In genomic region chr11:20638841-20639240, GRCm38 (mm10) we compare ENCODE assay signal across 7 mouse cellular contexts.
A peak's percentile ranks its signal among the peaks of the same experiment; 100 is the strongest.
DNase-seq lines count a peak whose midpoint lies in the region; ATAC-seq and TF ChIP-seq lines count a peak whose summit lies in the region.

No protein-coding gene starts in this region.

- H3K9ac ChIP-seq in liver, embryonic 13.5 days = no peak overlapping the region

- no peak for ATAC-seq in liver, embryonic 13.5 days (ENCODE audit: low read depth)

- no peaks in the 10 kb centered on the region for H3K36me3 ChIP-seq in liver, embryonic 13.5 days
- no peaks in the 10 kb centered on the region for H3K36me3 ChIP-seq in small intestine, adult 2 months (ENCODE audit: control insufficient read depth, insufficient read depth, low read length)

- H3K4me3 ChIP-seq in liver, embryonic 13.5 days (replicated peaks) = no peak overlapping the region
- no peak overlapping the region for H3K4me3 ChIP-seq in small intestine, adult 2 months (ENCODE audit: low read depth, low read length)

- TF ChIP-seq POLR2A in small intestine, adult 2 months (IDR thresholded peaks at IDR 0.05; ENCODE audit: low read depth, low read length) = no peak

- intact Hi-C loops in heart, postnatal 14 days (cut with DNase I) = loop anchor here (2.0 kb wide), 3 partner anchors 96 to 184 kb away; partner anchors contain the start of gene Sertad2

- H3K27me3 ChIP-seq in liver, embryonic 13.5 days = no peaks in the 10 kb centered on the region
- H3K27me3 ChIP-seq in small intestine, adult 2 months (ENCODE audit: control insufficient read depth, insufficient read depth, low read length) = no peaks in the 10 kb centered on the region

- H3K9me3 ChIP-seq in liver, embryonic 13.5 days (replicated peaks) = no peaks in the 10 kb centered on the region

- peak; percentile 51 for DNase-seq in right cerebral cortex, adult 18-20 months
- DNase-seq in right cerebral cortex, postnatal 25 days = no peak
- DNase-seq in adrenal gland, adult (ENCODE audit: inconsistent age in 2 of 2, low spot score in 1 of 2) = peak; percentile 68 to 92
- DNase-seq in cerebellum, postnatal 36 days = peak; percentile 84 to 86
- DNase-seq in heart, postnatal 14 days = peak; percentile 82 to 87
- peak; percentile 72 for DNase-seq in liver, embryonic 13.5 days

- peaks cover 83% of the 10 kb centered on the region for H3K4me1 ChIP-seq in liver, embryonic 13.5 days (replicated peaks)
- peaks cover 10% of the 10 kb centered on the region for H3K4me1 ChIP-seq in small intestine, adult 2 months (ENCODE audit: control insufficient read depth, insufficient read depth, insufficient read length, low read length)

- peak; percentile 94; the same call in 1 of the 2 replicates for TF ChIP-seq CTCF in small intestine, adult 2 months (IDR thresholded peaks at IDR 0.05; ENCODE audit: extremely low read depth, insufficient read length, insufficient replicate concordance, low read depth, low read length)

- H3K27ac ChIP-seq in liver, embryonic 13.5 days = no peak overlapping the region
- no peak overlapping the region for H3K27ac ChIP-seq in small intestine, adult 2 months (ENCODE audit: insufficient read depth, low read depth, low read length)

- 13% methylated on average over 3 of the region's 3 CpGs for WGBS in liver, embryonic 13.5 days (ENCODE audit: insufficient replicate concordance)
- 13% methylated on average over 3 of the region's 3 CpGs for WGBS in small intestine, adult 2 months

- no peak overlapping the region for H3K4me2 ChIP-seq in liver, embryonic 13.5 days
